Mouse (Mus musculus): ENCODE measurements around the gene Alkbh2. TPM values are rescaled to one million over a fixed set of nuclear protein-coding genes. Genes with fewer than 3 reads are reported as not detected.
A peak's percentile ranks its signal among the peaks of the same experiment; 100 is the strongest.

Gene Alkbh2
- polyA plus RNA-seq, 1 experiment from 2014 or later: 5.8 TPM

GRCm38 (mm10) chr5:114091057-114091807 lies 36.8 kb downstream of the Alkbh2 start, which contains the start of gene Svop:
Gene Svop, minus strand, starts transcription at chr5:114091570.
- peak within 1 kb of the TSS; percentile 84 for H3K4me3 ChIP-seq (ENCODE audit: low read depth, low read length)
- H3K27ac ChIP-seq (ENCODE audit: low read length): peak within 1 kb of the TSS; percentile 97
- no peaks in the 10 kb centered on the region for H3K27me3 ChIP-seq (ENCODE audit: control insufficient read depth, insufficient read depth, low read depth, low read length)
- WGBS: 2% methylated on average over 40 of the region's 40 CpGs
- peak within 1 kb of the TSS; percentile 96 for H3K9ac ChIP-seq (ENCODE audit: low read depth, low read length)
- peaks cover 10% of the 10 kb centered on the region for H3K4me1 ChIP-seq (ENCODE audit: control insufficient read depth, insufficient read depth, low read length)
- no peaks in the 10 kb centered on the region for H3K36me3 ChIP-seq (ENCODE audit: control insufficient read depth, insufficient read depth, low read length)
- peak; percentile 88 for ATAC-seq
- no peaks in the 10 kb centered on the region for H3K9me3 ChIP-seq (replicated peaks; ENCODE audit: control insufficient read depth, low read length, poor library complexity, severe bottlenecking)
- H3K4me2 ChIP-seq (ENCODE audit: low read length): peak within 1 kb of the TSS; percentile 56

DNA sequence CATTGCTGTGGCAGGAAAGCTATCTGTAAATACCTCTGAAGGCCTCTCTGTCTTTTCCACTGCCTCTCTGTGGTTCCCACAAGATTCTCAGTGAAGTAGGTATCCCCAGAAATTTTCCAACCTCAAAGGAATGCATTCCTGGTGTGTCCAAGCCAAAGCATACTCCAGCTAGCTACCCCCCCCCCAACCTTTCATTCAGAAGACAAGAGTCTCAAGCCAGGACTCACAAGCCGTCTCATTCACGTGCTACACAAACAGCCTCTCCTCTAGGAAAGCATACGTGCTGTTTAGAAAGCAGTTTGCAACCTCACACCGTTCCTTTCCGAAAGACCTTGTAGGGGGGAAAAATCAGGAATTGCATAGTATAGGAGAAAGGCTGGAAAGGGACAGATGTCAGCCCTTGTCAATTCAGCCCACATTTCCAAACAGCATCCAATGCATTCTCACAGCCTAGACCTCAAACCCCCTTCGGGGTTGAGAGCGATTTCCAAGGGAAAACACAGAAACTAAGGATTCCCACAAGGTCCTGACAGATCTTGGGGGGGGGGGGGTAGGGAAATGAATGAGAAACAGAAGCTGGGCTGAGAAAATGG lies 37.5 kb downstream of the Alkbh2 start:
- Histone ChIP-seq H3K9me3 (replicated peaks; ENCODE audit: control insufficient read depth, low read length, poor library complexity, severe bottlenecking) (no peaks in the 10 kb centered on the region), H3K27ac (ENCODE audit: low read length) (peak overlapping the region; percentile 97), H3K4me1 (ENCODE audit: control insufficient read depth, insufficient read depth, low read length) (peaks cover 10% of the 10 kb centered on the region), H3K4me2 (ENCODE audit: low read length) (peak overlapping the region; percentile 56), H3K9ac (ENCODE audit: low read depth, low read length) (peak overlapping the region; percentile 96), H3K27me3 (ENCODE audit: control insufficient read depth, insufficient read depth, low read depth, low read length) (no peaks in the 10 kb centered on the region), H3K4me3 (ENCODE audit: low read depth, low read length) (peak overlapping the region; percentile 84), H3K36me3 (ENCODE audit: control insufficient read depth, insufficient read depth, low read length) (no peaks in the 10 kb centered on the region)
- 4% methylated on average over 7 of the region's 7 CpGs for WGBS
- ATAC-seq: peak; percentile 50

DNA sequence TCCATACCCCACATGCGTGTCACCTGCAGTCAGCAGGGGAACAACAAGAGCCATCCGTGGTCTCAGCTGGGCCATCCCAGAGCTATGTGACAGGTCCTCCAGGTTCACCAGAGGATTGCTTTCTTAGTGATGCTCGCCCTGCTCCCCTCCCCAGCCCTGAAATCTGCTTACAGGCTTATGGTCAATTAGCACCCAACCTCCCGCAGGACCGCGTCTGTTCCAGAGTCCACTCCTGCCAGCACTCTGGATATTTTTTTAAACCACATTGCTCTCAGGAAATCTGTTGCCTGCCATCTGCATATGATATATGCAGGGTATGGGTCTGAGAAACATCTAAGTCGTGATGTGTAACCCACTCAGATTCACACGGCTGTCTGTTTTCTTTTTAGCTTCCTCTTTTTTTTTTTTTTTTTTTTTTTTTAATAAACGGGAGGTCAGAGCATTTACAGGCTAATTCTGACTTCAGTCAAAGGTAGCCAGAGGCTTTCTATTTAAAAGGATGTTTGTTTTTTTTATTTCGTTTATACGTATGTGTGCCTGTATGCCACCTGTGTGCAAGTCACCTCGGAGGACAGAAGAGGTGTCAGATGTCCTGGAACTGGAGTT lies 40.0 kb downstream of the Alkbh2 start:
- Histone ChIP-seq H3K4me3 (ENCODE audit: low read depth, low read length) (no peak overlapping the region), H3K9me3 (replicated peaks; ENCODE audit: control insufficient read depth, low read length, poor library complexity, severe bottlenecking) (no peaks in the 10 kb centered on the region), H3K36me3 (ENCODE audit: control insufficient read depth, insufficient read depth, low read length) (no peaks in the 10 kb centered on the region), H3K4me1 (ENCODE audit: control insufficient read depth, insufficient read depth, low read length) (peaks cover 10% of the 10 kb centered on the region), H3K27ac (ENCODE audit: low read length) (no peak overlapping the region), H3K27me3 (ENCODE audit: control insufficient read depth, insufficient read depth, low read depth, low read length) (no peaks in the 10 kb centered on the region), H3K9ac (ENCODE audit: low read depth, low read length) (no peak overlapping the region), H3K4me2 (ENCODE audit: low read length) (no peak overlapping the region)
- 70% methylated on average over 12 of the region's 12 CpGs for WGBS
- ATAC-seq: no peak

DNA sequence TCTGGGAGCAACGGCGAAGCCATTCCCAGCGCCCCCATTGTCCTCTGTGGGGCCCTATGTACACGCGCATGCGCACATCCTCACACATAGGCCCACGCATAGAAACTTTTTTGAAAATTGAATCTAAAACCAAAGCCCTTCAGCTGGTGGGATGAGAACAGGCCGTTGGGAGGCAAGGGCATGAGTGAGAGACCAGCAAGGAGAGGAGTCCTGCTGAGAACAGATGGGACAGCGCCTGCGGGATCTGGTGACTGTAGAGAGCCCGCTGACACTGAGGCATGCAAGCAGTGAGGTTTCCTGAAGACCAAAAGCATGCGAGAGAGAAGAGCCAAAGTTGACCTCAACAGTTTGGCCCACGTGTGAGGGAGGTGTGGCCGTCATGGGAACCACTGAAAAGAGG lies 42.5 kb downstream of the Alkbh2 start:
- H3K36me3 ChIP-seq (ENCODE audit: control insufficient read depth, insufficient read depth, low read length): no peaks in the 10 kb centered on the region
- H3K9me3 ChIP-seq (replicated peaks; ENCODE audit: control insufficient read depth, low read length, poor library complexity, severe bottlenecking): no peaks in the 10 kb centered on the region
- 85% methylated on average over 14 of the region's 14 CpGs for WGBS
- H3K27me3 ChIP-seq (ENCODE audit: control insufficient read depth, insufficient read depth, low read depth, low read length): no peaks in the 10 kb centered on the region
- H3K27ac ChIP-seq (ENCODE audit: low read length): no peak overlapping the region
- H3K4me3 ChIP-seq (ENCODE audit: low read depth, low read length): no peak overlapping the region
- ATAC-seq: no peak
- H3K4me1 ChIP-seq (ENCODE audit: control insufficient read depth, insufficient read depth, low read length): peaks cover 10% of the 10 kb centered on the region
- no peak overlapping the region for H3K9ac ChIP-seq (ENCODE audit: low read depth, low read length)
- no peak overlapping the region for H3K4me2 ChIP-seq (ENCODE audit: low read length)

DNA sequence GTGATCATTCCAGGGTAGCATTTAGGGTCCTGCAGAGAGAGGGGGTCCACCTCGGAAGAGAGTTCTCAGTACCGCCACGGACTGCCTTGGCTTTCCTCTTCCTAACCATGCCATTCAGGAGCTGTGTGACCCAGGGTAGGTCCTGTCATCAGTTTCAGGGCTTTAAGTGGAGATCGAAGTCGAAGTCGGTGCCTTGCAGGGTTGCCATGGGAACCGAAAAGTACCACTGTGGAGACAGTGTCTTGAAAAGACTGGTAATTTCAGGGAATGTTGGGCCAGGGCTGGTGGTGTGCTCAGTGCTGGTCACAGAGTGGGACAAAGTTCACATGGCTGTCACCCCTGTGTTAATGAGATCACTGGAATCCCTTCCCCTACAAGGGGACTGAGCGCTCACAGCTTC lies 51.0 kb downstream of the Alkbh2 start:
- Histone ChIP-seq H3K36me3 (ENCODE audit: control insufficient read depth, insufficient read depth, low read length) (no peaks in the 10 kb centered on the region), H3K4me2 (ENCODE audit: low read length) (no peak overlapping the region), H3K27ac (ENCODE audit: low read length) (no peak overlapping the region), H3K4me3 (ENCODE audit: low read depth, low read length) (no peak overlapping the region), H3K9me3 (replicated peaks; ENCODE audit: control insufficient read depth, low read length, poor library complexity, severe bottlenecking) (no peaks in the 10 kb centered on the region), H3K9ac (ENCODE audit: low read depth, low read length) (no peak overlapping the region), H3K27me3 (ENCODE audit: control insufficient read depth, insufficient read depth, low read depth, low read length) (no peaks in the 10 kb centered on the region), H3K4me1 (ENCODE audit: control insufficient read depth, insufficient read depth, low read length) (peaks cover 4% of the 10 kb centered on the region; the same call in 1 of the 2 replicates)
- 40% methylated on average over 8 of the region's 8 CpGs for WGBS
- ATAC-seq: 0 out of 2 replicates have a peak, but pooled peaks have one; percentile 8

Other genes starting within 250 kb of the Alkbh2 start
- gene Coro1c, start 219.5 kb downstream of the Alkbh2 start, polyA plus RNA-seq (2015; fragmentation: Nextera tagmentation; extraction: Ambion mirVana): 201 and 209 TPM in 2 replicates
- 9.4 and 13.7 TPM in 2 replicates for gene Ssh1, start 134.3 kb downstream of the Alkbh2 start, polyA plus RNA-seq (2015; fragmentation: Nextera tagmentation; extraction: Ambion mirVana)
- gene Dao, start 124.5 kb downstream of the Alkbh2 start, polyA plus RNA-seq (2015; fragmentation: Nextera tagmentation; extraction: Ambion mirVana): not detected in 2 replicates
- 19.9 and 22.7 TPM in 2 replicates for gene Usp30, start 62.8 kb downstream of the Alkbh2 start, polyA plus RNA-seq (2015; fragmentation: Nextera tagmentation; extraction: Ambion mirVana)
- gene Svop, start 36.6 kb downstream of the Alkbh2 start, polyA plus RNA-seq (2015; fragmentation: Nextera tagmentation; extraction: Ambion mirVana): 111 and 113 TPM in 2 replicates
- 8.2 and 9.1 TPM in 2 replicates for gene Ung, start 2.2 kb upstream of the Alkbh2 start, polyA plus RNA-seq (2015; fragmentation: Nextera tagmentation; extraction: Ambion mirVana)
- gene Acacb, start 18.3 kb upstream of the Alkbh2 start, polyA plus RNA-seq (2015; fragmentation: Nextera tagmentation; extraction: Ambion mirVana): 5.1 and 5.2 TPM in 2 replicates
- gene Foxn4, start 145.6 kb upstream of the Alkbh2 start, polyA plus RNA-seq (2015; fragmentation: Nextera tagmentation; extraction: Ambion mirVana): 0.32 and 0.36 TPM in 2 replicates
- 0.82 and 0.97 TPM in 2 replicates for gene Myo1h, start 160.9 kb upstream of the Alkbh2 start, polyA plus RNA-seq (2015; fragmentation: Nextera tagmentation; extraction: Ambion mirVana)

Measured in midbrain, embryonic 16.5 days (tissue).